8 mouse cellular contexts compared by ENCODE assay signal in the genomic region with DNA sequence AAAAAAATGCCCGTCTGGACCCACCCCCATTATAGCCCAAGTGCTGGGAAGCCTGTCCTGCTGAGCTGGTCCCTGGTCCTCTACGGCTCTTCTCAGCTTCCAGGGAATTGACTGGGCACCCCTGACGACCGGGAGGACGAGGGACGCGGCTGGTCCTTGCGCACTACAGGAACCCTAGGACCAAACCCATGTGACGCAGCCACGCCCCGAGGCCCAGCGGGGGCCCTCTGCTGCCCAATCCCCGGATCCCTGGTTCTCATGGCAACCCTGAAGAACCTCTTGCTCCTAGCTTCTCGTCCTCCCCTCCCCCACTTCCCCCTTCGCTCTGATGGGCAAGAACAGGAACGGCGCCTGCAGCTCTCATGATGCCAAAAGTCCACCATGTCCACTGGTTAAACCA. TPM values are rescaled to one million over a fixed set of nuclear protein-coding genes. Genes with fewer than 3 reads are reported as not detected.
A peak's percentile ranks its signal among the peaks of the same experiment; 100 is the strongest.
DNase-seq lines count a peak whose midpoint lies in the region; ATAC-seq and TF ChIP-seq lines count a peak whose summit lies in the region.

No protein-coding gene starts in this region.

- H3K9me3 ChIP-seq in heart, embryonic 12.5 days (replicated peaks) = peaks cover 33% of the 10 kb centered on the region

- intact Hi-C loops in heart, postnatal 36 days (cut with DNase I) = loop anchor here (5.0 to 10.0 kb wide), 2 partner anchors 331 to 528 kb away; no protein-coding TSS in a partner anchor
- intact Hi-C loops in left cerebral cortex, postnatal 14 days (cut with DNase I) = loop anchor here (5.0 kb wide), 2 partner anchors 266 to 516 kb away; no protein-coding TSS in a partner anchor

- no peak overlapping the region for H3K9ac ChIP-seq in heart, embryonic 12.5 days

- H3K27ac ChIP-seq in heart, embryonic 12.5 days (ENCODE audit: poor library complexity, severe bottlenecking) = no peak overlapping the region
- H3K27ac ChIP-seq in cerebellum, adult 2 months (ENCODE audit: insufficient read depth, low read length) = peak overlapping the region; percentile 58

- WGBS in heart, embryonic 12.5 days = 53% methylated on average over 17 of the region's 17 CpGs
- 61% methylated on average over 17 of the region's 17 CpGs for WGBS in cerebellum, adult 2 months

- H3K4me3 ChIP-seq in heart, embryonic 12.5 days = peak overlapping the region; percentile 36
- peak overlapping the region; percentile 61 for H3K4me3 ChIP-seq in cerebellum, adult 2 months (replicated peaks; ENCODE audit: insufficient read depth, low read depth, low read length)

- no peak; the same call in 1 of the 2 replicates for ATAC-seq in heart, embryonic 12.5 days (ENCODE audit: insufficient number of reproducible peaks, low FRiP score)
- no peak for ATAC-seq in monocyte, adult 5-6 weeks (replicated peaks; ENCODE audit: insufficient number of reproducible peaks, low FRiP score, low TSS enrichment, poor library complexity, severe bottlenecking)

- H3K36me3 ChIP-seq in heart, embryonic 12.5 days = peaks cover 65% of the 10 kb centered on the region

- H3K27me3 ChIP-seq in heart, embryonic 12.5 days (replicated peaks) = peaks cover 73% of the 10 kb centered on the region
- no peaks in the 10 kb centered on the region for H3K27me3 ChIP-seq in cerebellum, adult 2 months (ENCODE audit: control insufficient read depth, insufficient read depth, low read length)

- no peak for TF ChIP-seq CTCF in cerebellum, adult 2 months (IDR thresholded peaks at IDR 0.05; ENCODE audit: borderline replicate concordance, insufficient read depth, low read depth, low read length)

- H3K4me1 ChIP-seq in heart, embryonic 12.5 days (replicated peaks) = peaks cover 17% of the 10 kb centered on the region; the same call in 1 of the 2 replicates
- H3K4me1 ChIP-seq in cerebellum, adult 2 months (ENCODE audit: control insufficient read depth, insufficient read depth, low read length) = no peaks in the 10 kb centered on the region

- no peak for DNase-seq in heart, postnatal 36 days
- DNase-seq in cerebellum, adult 2 months = peak; percentile 61 to 63
- peak; percentile 27 to 29 for DNase-seq in frontal cortex, postnatal 25 days (ENCODE audit: low spot score in 2 of 2)
- DNase-seq in left cerebral cortex, postnatal 14 days (ENCODE audit: low spot score in 2 of 2) = peak; percentile 59 to 78
- peak; percentile 63 for DNase-seq in right cerebral cortex, adult 18-20 months
- no peak for DNase-seq in gastrocnemius, postnatal 4 days (ENCODE audit: low spot score in 2 of 2)

- peak overlapping the region; percentile 68 for H3K4me2 ChIP-seq in heart, embryonic 12.5 days

- no peak for TF ChIP-seq POLR2A in cerebellum, adult 2 months (IDR thresholded peaks at IDR 0.05; ENCODE audit: borderline replicate concordance, insufficient read depth, low read length)

RNA-seq across cellular contexts. Expression of gene Grb10, which starts 11.8 kb away (rescaled TPM):
- polyA plus RNA-seq in heart, embryonic 12.5 days (2016; fragmentation: Nextera tagmentation; extraction: Ambion mirVana) = 817 and 830 TPM in 2 replicates
- 100 to 1,000 TPM in 1 of 2 experiments, 10 to 100 TPM in 1; 66.6 to 110 TPM for total RNA-seq in heart, postnatal 36 days (2021)
- polyA plus RNA-seq in cerebellum, adult 2 months (2012; rRNA removed) = 34.9 and 35.7 TPM in 2 replicates
- 10 to 100 TPM; 43.3 to 45.1 TPM for total RNA-seq in left cerebral cortex, postnatal 14 days (2021)
- 100 to 1,000 TPM; 778 to 813 TPM for total RNA-seq in gastrocnemius, postnatal 4 days (2021)
- total RNA-seq in monocyte, adult 5-6 weeks (2017) = 4.2 TPM in 1 of 3 replicates, not detected in the others

Comparison
In these comparisons a context has a peak if more than half of its experiments do, and no peak if none do; other contexts are left out.
1. DNase-seq: peak in cerebellum, adult 2 months (2 of 2), frontal cortex, postnatal 25 days (2 of 2), left cerebral cortex, postnatal 14 days (2 of 2) and right cerebral cortex, adult 18-20 months (single experiment); none in heart, postnatal 36 days (0 of 2) and gastrocnemius, postnatal 4 days (0 of 2).